Mouse (Mus musculus) lung, embryonic 15.5 days (tissue): ENCODE results near the gene Tmem132d. TPM values are rescaled to one million over a fixed set of nuclear protein-coding genes. Genes with fewer than 3 reads are reported as not detected.
A peak's percentile ranks its signal among the peaks of the same experiment; 100 is the strongest.

ENCODE experiments used
- ATAC-seq: fragments of 200-750 bp; cut with Nextera tagmentation; 2 replicates; pipeline ENCODE4 v1.8.0; 2017; ENCODE audit warnings: moderate number of reproducible peaks, borderline replicate concordance; ENCODE audit not compliant: low FRiP score, low TSS enrichment; ENCODE audit errors: extremely low read depth
- H3K27ac ChIP-seq: fragments of 300-500 bp; sonication (generic); 2 replicates; pipeline ENCODE4 v1.5.1; 2015; ENCODE audit warnings: moderate library complexity, mild to moderate bottlenecking, inconsistent platforms
- H3K27me3 ChIP-seq: fragments of 300-500 bp; sonication (generic); 2 replicates; pipeline ENCODE4 v1.6.1; 2015; ENCODE audit warnings: inconsistent platforms
- H3K36me3 ChIP-seq: fragments of 300-500 bp; sonication (generic); 2 replicates; pipeline ENCODE4 v1.6.1; 2015; ENCODE audit warnings: inconsistent platforms
- H3K4me1 ChIP-seq: fragments of 300-500 bp; sonication (generic); 2 replicates; pipeline ENCODE4 v1.6.1; 2015; ENCODE audit warnings: inconsistent platforms
- H3K4me2 ChIP-seq: fragments of 300-500 bp; sonication (generic); 2 replicates; pipeline ENCODE4 v1.6.1; 2015; ENCODE audit warnings: inconsistent platforms, mild to moderate bottlenecking, moderate library complexity
- H3K4me3 ChIP-seq: fragments of 300-500 bp; sonication (generic); 2 replicates; pipeline ENCODE4 v1.5.1; 2015; ENCODE audit warnings: mild to moderate bottlenecking, inconsistent platforms
- H3K9ac ChIP-seq: fragments of 300-500 bp; sonication (generic); 2 replicates; pipeline ENCODE4 v1.6.1; 2015; ENCODE audit warnings: inconsistent platforms
- H3K9me3 ChIP-seq: fragments of 300-500 bp; sonication (generic); 2 replicates; pipeline ENCODE4 v1.6.1; 2016; ENCODE audit warnings: inconsistent platforms
- WGBS: fragments of 180-500 bp; shearing (Covaris S2); methylation state at CpG from one replicate; pipeline ENCODE4 v1.1.7; 2015; 5-methylcytosine and 5-hydroxymethylcytosine counted together
- polyA plus RNA-seq: library from polyadenylated mRNA; unstranded; fragments of >200 nt; fragmentation: Nextera tagmentation; extraction: Ambion mirVana; gene quantifications from 2 replicates; pipeline ENCODE4 v1.2.1, GENCODE M21; 2015

Tmem132d gene
- polyA plus RNA-seq, 1 experiment from 2014 or later = 2.3 TPM

- Histone ChIP-seq H3K36me3 (no peaks in the 10 kb centered on the region), H3K27me3 (peaks cover 41% of the 10 kb centered on the region), H3K4me3 (no peak overlapping the region), H3K4me2 (no peak overlapping the region), H3K9me3 (no peaks in the 10 kb centered on the region), H3K4me1 (peaks cover 13% of the 10 kb centered on the region; the same call in 1 of the 2 replicates), H3K27ac (no peak overlapping the region), H3K9ac (no peak overlapping the region)
- no peak for ATAC-seq
- 46% methylated on average over 16 of the region's 16 CpGs for WGBS
These were observed 5.2 kb upstream of the Tmem132d start for GRCm38 (mm10) chr5:128438078-128438477.

- peaks cover 10% of the 10 kb centered on the region; the same call in 1 of the 2 replicates for H3K4me1 ChIP-seq
- H3K4me2 ChIP-seq = no peak overlapping the region
- 12% methylated on average over 9 of the region's 9 CpGs for WGBS
- H3K4me3 ChIP-seq = no peak overlapping the region
- no peak overlapping the region for H3K27ac ChIP-seq
- H3K27me3 ChIP-seq = peaks cover 45% of the 10 kb centered on the region
- ATAC-seq = no peak
- no peak overlapping the region for H3K9ac ChIP-seq
- no peaks in the 10 kb centered on the region for H3K9me3 ChIP-seq
- H3K36me3 ChIP-seq = no peaks in the 10 kb centered on the region
These were observed 4.0 kb upstream of the Tmem132d start for GRCm38 (mm10) chr5:128436909-128437308.

DNA sequence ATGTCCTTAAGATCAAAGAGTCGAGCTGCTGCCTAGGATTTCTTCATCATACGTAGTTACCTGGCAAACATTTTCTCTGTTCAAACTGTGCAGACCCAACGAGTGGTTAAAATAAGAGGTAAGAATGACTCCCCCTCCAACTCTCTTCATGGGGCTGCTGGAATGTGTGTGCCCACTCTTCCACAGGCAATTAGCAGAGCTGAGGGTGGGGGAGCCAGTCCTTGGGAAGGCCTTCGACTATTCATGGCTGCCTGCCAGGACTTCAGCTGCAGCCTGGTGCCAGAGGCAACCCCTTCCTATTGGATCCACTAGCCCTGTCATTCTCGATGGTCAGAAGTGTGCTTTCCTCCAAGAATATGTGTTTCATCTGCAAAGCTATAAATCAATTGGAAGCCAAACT lies 2.8 kb upstream of the Tmem132d start:
- Histone ChIP-seq H3K27ac (no peak overlapping the region), H3K27me3 (peaks cover 55% of the 10 kb centered on the region), H3K4me1 (peaks cover 5% of the 10 kb centered on the region; the same call in 1 of the 2 replicates), H3K4me2 (no peak overlapping the region), H3K36me3 (no peaks in the 10 kb centered on the region), H3K4me3 (no peak overlapping the region), H3K9ac (no peak overlapping the region), H3K9me3 (no peaks in the 10 kb centered on the region)
- 25% methylated on average over 5 of the region's 5 CpGs for WGBS
- ATAC-seq = peak; percentile 62; the same call in 1 of the 2 replicates

DNA sequence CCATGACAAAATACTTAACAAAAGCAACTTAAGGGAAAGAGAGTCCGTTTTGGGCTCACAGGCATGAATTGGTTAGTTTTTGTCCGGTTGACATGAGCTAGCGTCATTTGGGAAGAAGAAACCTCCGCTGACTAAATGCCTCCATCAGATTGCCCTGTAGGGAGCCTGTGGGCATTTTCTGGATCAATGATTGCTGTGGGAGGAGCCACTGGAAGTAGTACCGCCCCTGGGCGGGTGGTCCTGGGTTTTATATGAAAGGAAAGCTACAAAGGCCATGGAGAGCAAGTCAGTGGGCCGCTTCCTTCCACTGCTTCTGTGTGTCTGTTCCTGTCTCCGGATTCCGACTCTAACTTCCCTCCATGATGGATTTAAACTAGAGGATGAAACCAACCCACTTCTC lies 909 bp upstream of the Tmem132d start:
- peaks cover 59% of the 10 kb centered on the region for H3K27me3 ChIP-seq

GRCm38 (mm10) chr5:128432422-128432821 lies 455 bp downstream of the Tmem132d start:
- H3K4me1 ChIP-seq = peaks cover 5% of the 10 kb centered on the region; the same call in 1 of the 2 replicates
- WGBS = under 1% methylated on average over 30 of the region's 37 CpGs
- H3K36me3 ChIP-seq = no peaks in the 10 kb centered on the region
- H3K4me2 ChIP-seq = peak overlapping the region; percentile 79
- H3K9ac ChIP-seq = peak overlapping the region; percentile 38
- H3K27me3 ChIP-seq = peaks cover 56% of the 10 kb centered on the region
- H3K9me3 ChIP-seq = no peaks in the 10 kb centered on the region
- no peak for ATAC-seq
- peak overlapping the region; percentile 48 for H3K4me3 ChIP-seq
- H3K27ac ChIP-seq = no peak overlapping the region

More for the DNA sequence above, 909 bp upstream of the Tmem132d start:
- Histone ChIP-seq H3K4me1 (peaks cover 5% of the 10 kb centered on the region; the same call in 1 of the 2 replicates), H3K36me3 (no peaks in the 10 kb centered on the region), H3K4me2 (no peak overlapping the region), H3K4me3 (no peak overlapping the region), H3K9ac (no peak overlapping the region), H3K9me3 (no peaks in the 10 kb centered on the region), H3K27ac (no peak overlapping the region)
- ATAC-seq = no peak
- WGBS = 43% methylated on average over 9 of the region's 9 CpGs

DNA sequence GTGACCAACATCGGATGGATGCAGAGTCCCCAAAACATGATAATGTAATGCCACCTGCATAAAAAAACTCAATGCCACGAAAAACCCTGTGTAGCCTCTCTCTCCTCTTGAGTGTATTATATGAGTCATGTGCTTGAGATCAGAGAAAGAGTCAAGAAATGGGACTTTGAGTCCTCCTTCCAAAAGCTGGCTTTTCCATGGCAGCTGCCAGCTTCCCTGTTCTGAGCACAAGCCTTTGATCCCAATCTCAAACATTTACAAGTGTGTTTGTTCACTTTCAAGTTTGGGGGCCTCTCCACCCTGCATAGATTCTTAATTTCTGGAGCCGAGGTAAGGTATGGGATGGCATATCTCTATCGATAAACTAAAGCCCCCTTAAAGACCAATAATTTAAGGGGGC lies 8.2 kb downstream of the Tmem132d start:
- WGBS = 53% methylated on average over 4 of the region's 4 CpGs
- no peak overlapping the region for H3K9ac ChIP-seq
- H3K9me3 ChIP-seq = no peaks in the 10 kb centered on the region
- H3K27ac ChIP-seq = peak overlapping the region; percentile 59; the same call in 1 of the 2 replicates
- H3K27me3 ChIP-seq = no peaks in the 10 kb centered on the region
- no peak overlapping the region for H3K4me2 ChIP-seq
- no peak overlapping the region for H3K4me3 ChIP-seq
- 0 out of 2 replicates have a peak, but pooled peaks have one; percentile 55 for ATAC-seq
- peaks cover 5% of the 10 kb centered on the region; the same call in 1 of the 2 replicates for H3K4me1 ChIP-seq
- no peaks in the 10 kb centered on the region for H3K36me3 ChIP-seq

- H3K36me3 ChIP-seq = no peaks in the 10 kb centered on the region
- peak overlapping the region; percentile 59; the same call in 1 of the 2 replicates for H3K27ac ChIP-seq
- 54% methylated on average over 2 of the region's 2 CpGs for WGBS
- no peak overlapping the region for H3K9ac ChIP-seq
- no peak overlapping the region for H3K4me3 ChIP-seq
- peaks cover 5% of the 10 kb centered on the region; the same call in 1 of the 2 replicates for H3K4me1 ChIP-seq
- H3K27me3 ChIP-seq = no peaks in the 10 kb centered on the region
- 0 out of 2 replicates have a peak overlapping the region, but pooled peaks have one; percentile 10 for H3K4me2 ChIP-seq
- no peaks in the 10 kb centered on the region for H3K9me3 ChIP-seq
- no peak for ATAC-seq
These were observed 8.7 kb downstream of the Tmem132d start for GRCm38 (mm10) chr5:128424213-128424612.

- WGBS = 85% methylated on average over 2 of the region's 2 CpGs
- H3K27me3 ChIP-seq = no peaks in the 10 kb centered on the region
- ATAC-seq = no peak
These were observed 10.8 kb downstream of the Tmem132d start for GRCm38 (mm10) chr5:128422090-128422489.

GRCm38 (mm10) chr5:128418149-128418710 lies 14.6 kb downstream of the Tmem132d start:
- Histone ChIP-seq H3K27ac (no peak overlapping the region), H3K4me2 (no peak overlapping the region), H3K4me1 (no peaks in the 10 kb centered on the region), H3K9ac (no peak overlapping the region), H3K4me3 (no peak overlapping the region), H3K9me3 (no peaks in the 10 kb centered on the region), H3K27me3 (no peaks in the 10 kb centered on the region), H3K36me3 (no peaks in the 10 kb centered on the region)
- 41% methylated on average over 11 of the region's 11 CpGs for WGBS
- peak; percentile 59; the same call in 1 of the 2 replicates for ATAC-seq

More at GRCm38 (mm10) chr5:128422090-128422489, 10.8 kb downstream of the Tmem132d start:
- H3K36me3 ChIP-seq = no peaks in the 10 kb centered on the region
- no peaks in the 10 kb centered on the region for H3K9me3 ChIP-seq
- H3K27ac ChIP-seq = no peak overlapping the region
- no peak overlapping the region for H3K4me3 ChIP-seq
- H3K4me2 ChIP-seq = no peak overlapping the region
- H3K9ac ChIP-seq = no peak overlapping the region
- H3K4me1 ChIP-seq = peaks cover 5% of the 10 kb centered on the region; the same call in 1 of the 2 replicates

DNA sequence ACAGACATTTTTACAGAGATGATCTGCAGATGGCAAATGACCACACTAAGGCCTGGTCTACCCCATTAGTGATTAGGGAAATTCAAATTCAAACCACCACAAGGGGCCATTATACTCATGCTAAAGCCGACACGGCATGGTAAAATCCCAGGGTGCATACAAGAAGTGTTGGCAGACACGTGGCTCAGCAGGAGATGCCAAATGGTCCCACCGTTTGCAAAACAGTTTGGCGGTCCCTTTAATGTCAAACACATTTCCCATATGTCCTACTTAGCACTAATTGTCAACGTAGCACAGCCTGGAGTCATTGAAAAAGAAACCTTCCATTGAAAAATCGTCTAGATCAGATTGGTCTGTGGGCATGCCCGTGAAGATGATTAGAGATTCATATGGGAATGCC lies 18.8 kb downstream of the Tmem132d start:
- 60% methylated on average over 8 of the region's 8 CpGs for WGBS
- no peak overlapping the region for H3K4me2 ChIP-seq
- H3K4me1 ChIP-seq = no peaks in the 10 kb centered on the region
- no peaks in the 10 kb centered on the region for H3K36me3 ChIP-seq
- H3K9ac ChIP-seq = no peak overlapping the region
- no peak for ATAC-seq
- H3K27ac ChIP-seq = no peak overlapping the region
- no peaks in the 10 kb centered on the region for H3K9me3 ChIP-seq
- no peak overlapping the region for H3K4me3 ChIP-seq
- H3K27me3 ChIP-seq = no peaks in the 10 kb centered on the region

- no peak overlapping the region for H3K4me3 ChIP-seq
- no peaks in the 10 kb centered on the region for H3K9me3 ChIP-seq
- no peaks in the 10 kb centered on the region for H3K36me3 ChIP-seq
- whole genome bisulfite sequencing = 12% methylated on average over 6 of the region's 6 CpGs
- no peaks in the 10 kb centered on the region for H3K27me3 ChIP-seq
- 0 out of 2 replicates have a peak, but pooled peaks have one; percentile 46 for ATAC-seq
- no peak overlapping the region for H3K4me2 ChIP-seq
- H3K9ac ChIP-seq = no peak overlapping the region
- no peak overlapping the region for H3K27ac ChIP-seq
- H3K4me1 ChIP-seq = no peaks in the 10 kb centered on the region
These were observed 20.6 kb downstream of the Tmem132d start for GRCm38 (mm10) chr5:128412306-128412705.

- H3K4me3 ChIP-seq = no peak overlapping the region
- H3K9ac ChIP-seq = no peak overlapping the region
- H3K36me3 ChIP-seq = no peaks in the 10 kb centered on the region
- no peaks in the 10 kb centered on the region for H3K9me3 ChIP-seq
- H3K27me3 ChIP-seq = no peaks in the 10 kb centered on the region
- 85% methylated on average over 9 of the region's 9 CpGs for WGBS
- H3K27ac ChIP-seq = no peak overlapping the region
- ATAC-seq = no peak
- no peaks in the 10 kb centered on the region for H3K4me1 ChIP-seq
- no peak overlapping the region for H3K4me2 ChIP-seq
These were observed 25.3 kb downstream of the Tmem132d start for GRCm38 (mm10) chr5:128407546-128407945.
